Mouse (Mus musculus) heart, embryonic 12.5 days (tissue): ENCODE results near the gene Cradd. TPM values are rescaled to one million over a fixed set of nuclear protein-coding genes. Genes with fewer than 3 reads are reported as not detected.
A peak's percentile ranks its signal among the peaks of the same experiment; 100 is the strongest.

Experiments
- ATAC-seq: fragments of 200-750 bp; cut with Nextera tagmentation; 2 replicates; pipeline ENCODE4 v1.8.0; 2017; ENCODE audit warnings: moderate TSS enrichment, moderate library complexity; ENCODE audit not compliant: insufficient number of reproducible peaks, low FRiP score
- H3K27ac ChIP-seq: fragments of 300-500 bp; sonication (generic); 2 replicates; pipeline ENCODE4 v1.5.1; 2016; ENCODE audit warnings: mild to moderate bottlenecking, moderate library complexity; ENCODE audit not compliant: poor library complexity, severe bottlenecking
- H3K27me3 ChIP-seq: fragments of 300-500 bp; sonication (generic); replicated peaks from 2 replicates; pipeline ENCODE4 v1.6.1; 2016; ENCODE audit warnings: mild to moderate bottlenecking, moderate library complexity
- H3K36me3 ChIP-seq: fragments of 300-500 bp; sonication (generic); 2 replicates; pipeline ENCODE4 v1.6.1; 2016; ENCODE audit warnings: mild to moderate bottlenecking, moderate library complexity
- H3K4me1 ChIP-seq: fragments of 300-500 bp; sonication (generic); replicated peaks from 2 replicates; pipeline ENCODE4 v1.6.1; 2016; ENCODE audit warnings: mild to moderate bottlenecking
- H3K4me2 ChIP-seq: fragments of 300-500 bp; sonication (generic); 2 replicates; pipeline ENCODE4 v1.6.1; 2016; ENCODE audit warnings: mild to moderate bottlenecking, moderate library complexity
- H3K4me3 ChIP-seq: fragments of 300-500 bp; sonication (generic); 2 replicates; pipeline ENCODE4 v1.5.1; 2016; ENCODE audit warnings: mild to moderate bottlenecking
- H3K9ac ChIP-seq: fragments of 300-500 bp; sonication (generic); 2 replicates; pipeline ENCODE4 v1.6.1; 2016; ENCODE audit warnings: mild to moderate bottlenecking, moderate library complexity
- H3K9me3 ChIP-seq: fragments of 300-500 bp; sonication (generic); replicated peaks from 2 replicates; pipeline ENCODE4 v1.6.1; 2016; ENCODE audit warnings: mild to moderate bottlenecking, moderate library complexity
- WGBS: fragments of 180-500 bp; shearing (Covaris S2); methylation state at CpG from one replicate; pipeline ENCODE4 v1.1.7; 2016; 5-methylcytosine and 5-hydroxymethylcytosine counted together
- polyA plus RNA-seq: library from polyadenylated mRNA; unstranded; fragments of >200 nt; fragmentation: Nextera tagmentation; extraction: Ambion mirVana; gene quantifications from 2 replicates; pipeline ENCODE4 v1.2.1, GENCODE M21; 2016

Cradd gene
- polyA plus RNA-seq, 1 experiment from 2014 or later, result 8.0 TPM

DNA sequence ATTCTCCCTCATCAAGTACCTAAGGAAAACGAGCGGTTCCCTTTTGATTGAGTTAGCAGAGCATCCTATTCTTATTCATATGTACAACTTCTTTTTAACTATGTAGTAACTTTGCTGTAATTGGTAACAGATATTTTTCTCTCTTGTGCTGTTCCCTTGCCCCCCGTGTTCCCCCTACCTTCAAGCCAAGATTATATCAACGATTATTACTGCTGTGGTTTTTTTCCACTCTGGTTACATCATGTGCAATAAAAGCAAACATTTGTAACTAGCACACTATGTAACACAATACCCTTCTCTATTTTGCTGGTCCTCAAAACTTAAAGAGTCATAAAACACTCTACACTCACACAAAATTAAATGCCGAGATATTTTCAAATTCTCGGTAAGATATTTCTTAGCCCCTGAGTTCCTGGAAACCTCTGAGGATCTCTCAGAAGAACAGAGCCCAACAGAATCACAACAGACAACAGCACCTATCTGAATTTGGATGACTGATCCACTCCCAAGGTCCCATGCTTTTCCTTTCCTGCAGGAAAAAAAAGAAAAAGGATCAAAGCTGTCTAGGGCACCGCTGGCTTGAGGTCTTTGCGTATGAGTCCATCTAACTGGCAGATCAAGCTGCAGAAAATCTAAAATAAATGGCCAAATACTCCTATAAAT lies 68.8 kb downstream of the Cradd start:
- Histone ChIP-seq H3K9me3 (no peaks in the 10 kb centered on the region), H3K4me2 (no peak overlapping the region), H3K4me3 (no peak overlapping the region), H3K27me3 (no peaks in the 10 kb centered on the region), H3K9ac (no peak overlapping the region), H3K4me1 (peaks cover 17% of the 10 kb centered on the region), H3K27ac (no peak overlapping the region), H3K36me3 (no peaks in the 10 kb centered on the region)
- 76% methylated on average over 8 of the region's 8 CpGs for WGBS
- ATAC-seq, result no peak

GRCm38 (mm10) chr10:95254453-95255001 lies 69.4 kb downstream of the Cradd start:
- WGBS, result 41% methylated on average over 13 of the region's 13 CpGs
- Histone ChIP-seq H3K4me2 (peak overlapping the region; percentile 32), H3K9me3 (no peaks in the 10 kb centered on the region), H3K27ac (no peak overlapping the region), H3K9ac (no peak overlapping the region), H3K4me1 (peaks cover 17% of the 10 kb centered on the region), H3K36me3 (no peaks in the 10 kb centered on the region), H3K27me3 (no peaks in the 10 kb centered on the region), H3K4me3 (no peak overlapping the region)
- no peak for ATAC-seq

GRCm38 (mm10) chr10:95254046-95254445 lies 69.9 kb downstream of the Cradd start:
- H3K27ac ChIP-seq, result no peak overlapping the region
- H3K4me2 ChIP-seq, result peak overlapping the region; percentile 32
- no peaks in the 10 kb centered on the region for H3K27me3 ChIP-seq
- no peak overlapping the region for H3K4me3 ChIP-seq
- no peaks in the 10 kb centered on the region for H3K9me3 ChIP-seq
- H3K36me3 ChIP-seq, result no peaks in the 10 kb centered on the region
- 42% methylated on average over 3 of the region's 3 CpGs for WGBS
- peaks cover 17% of the 10 kb centered on the region for H3K4me1 ChIP-seq
- ATAC-seq, result no peak
- no peak overlapping the region for H3K9ac ChIP-seq

- H3K9me3 ChIP-seq, result no peaks in the 10 kb centered on the region
- peaks cover 26% of the 10 kb centered on the region for H3K4me1 ChIP-seq
- no peak overlapping the region for H3K4me3 ChIP-seq
- no peak for ATAC-seq
- H3K9ac ChIP-seq, result no peak overlapping the region
- WGBS, result 70% methylated on average over 16 of the region's 16 CpGs
- no peak overlapping the region for H3K27ac ChIP-seq
- no peaks in the 10 kb centered on the region for H3K36me3 ChIP-seq
- H3K27me3 ChIP-seq, result no peaks in the 10 kb centered on the region
- no peak overlapping the region for H3K4me2 ChIP-seq
Observed at GRCm38 (mm10) chr10:95251674-95252073, 72.3 kb downstream of the Cradd start.

DNA sequence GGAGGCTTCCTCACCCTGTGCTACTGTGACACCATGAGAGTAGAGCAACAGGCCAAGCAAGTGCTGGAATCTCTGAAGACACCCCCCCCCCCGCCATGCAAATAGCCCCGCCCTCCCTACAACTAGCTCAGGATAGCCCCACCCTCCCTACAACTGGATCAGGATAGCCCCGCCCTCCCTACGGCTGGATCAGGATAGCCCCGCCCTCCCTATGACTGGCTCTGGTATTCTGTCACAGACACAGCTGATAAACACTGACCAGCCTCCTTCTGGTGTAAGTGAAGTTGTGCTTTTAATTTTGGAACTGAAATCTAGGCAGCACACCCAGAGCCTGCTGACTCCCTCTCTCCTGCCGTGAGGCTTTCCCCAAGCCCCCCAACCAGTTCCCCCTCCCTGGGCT lies 75.6 kb downstream of the Cradd start:
- H3K4me3 ChIP-seq, result no peak overlapping the region
- peak overlapping the region; percentile 72; the same call in 1 of the 2 replicates for H3K27ac ChIP-seq
- no peaks in the 10 kb centered on the region for H3K9me3 ChIP-seq
- peak overlapping the region; percentile 39 for H3K4me2 ChIP-seq
- H3K4me1 ChIP-seq, result peaks cover 21% of the 10 kb centered on the region
- no peaks in the 10 kb centered on the region for H3K36me3 ChIP-seq
- H3K27me3 ChIP-seq, result no peaks in the 10 kb centered on the region
- H3K9ac ChIP-seq, result no peak overlapping the region
- peak; percentile 76 for ATAC-seq
- 16% methylated on average over 6 of the region's 6 CpGs for WGBS

DNA sequence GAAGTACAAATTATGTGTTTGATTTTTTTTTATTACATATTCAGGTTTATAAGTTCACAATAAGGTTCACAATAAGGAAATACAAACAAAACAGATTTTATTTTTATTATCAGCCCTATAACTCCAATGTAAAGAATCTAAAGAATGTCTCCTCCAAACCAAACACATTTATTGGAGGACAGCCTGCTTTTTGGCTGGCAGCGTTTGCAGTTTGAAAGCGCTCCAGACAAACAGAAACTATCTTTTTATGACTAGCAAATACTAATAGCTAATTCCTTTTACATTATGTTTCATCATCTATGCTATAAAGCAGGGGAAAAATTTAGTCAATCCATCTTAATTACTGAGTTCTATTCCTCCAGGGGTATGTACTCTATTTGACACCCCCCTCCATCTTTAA lies 77.2 kb downstream of the Cradd start:
- no peaks in the 10 kb centered on the region for H3K9me3 ChIP-seq
- no peak overlapping the region for H3K4me3 ChIP-seq
- 73% methylated on average over 2 of the region's 2 CpGs for WGBS

GRCm38 (mm10) chr10:95245680-95245982 lies 78.3 kb downstream of the Cradd start:
- Histone ChIP-seq H3K27me3 (no peaks in the 10 kb centered on the region), H3K27ac (no peak overlapping the region), H3K9ac (no peak overlapping the region), H3K36me3 (no peaks in the 10 kb centered on the region), H3K4me3 (no peak overlapping the region), H3K9me3 (no peaks in the 10 kb centered on the region), H3K4me2 (no peak overlapping the region), H3K4me1 (peaks cover 21% of the 10 kb centered on the region)
- 30% methylated on average over 2 of the region's 2 CpGs for WGBS
- ATAC-seq, result no peak

More for the DNA sequence above, 77.2 kb downstream of the Cradd start:
- Histone ChIP-seq H3K4me2 (no peak overlapping the region), H3K27ac (no peak overlapping the region), H3K36me3 (no peaks in the 10 kb centered on the region), H3K4me1 (peaks cover 21% of the 10 kb centered on the region), H3K9ac (no peak overlapping the region), H3K27me3 (no peaks in the 10 kb centered on the region)
- no peak for ATAC-seq

DNA sequence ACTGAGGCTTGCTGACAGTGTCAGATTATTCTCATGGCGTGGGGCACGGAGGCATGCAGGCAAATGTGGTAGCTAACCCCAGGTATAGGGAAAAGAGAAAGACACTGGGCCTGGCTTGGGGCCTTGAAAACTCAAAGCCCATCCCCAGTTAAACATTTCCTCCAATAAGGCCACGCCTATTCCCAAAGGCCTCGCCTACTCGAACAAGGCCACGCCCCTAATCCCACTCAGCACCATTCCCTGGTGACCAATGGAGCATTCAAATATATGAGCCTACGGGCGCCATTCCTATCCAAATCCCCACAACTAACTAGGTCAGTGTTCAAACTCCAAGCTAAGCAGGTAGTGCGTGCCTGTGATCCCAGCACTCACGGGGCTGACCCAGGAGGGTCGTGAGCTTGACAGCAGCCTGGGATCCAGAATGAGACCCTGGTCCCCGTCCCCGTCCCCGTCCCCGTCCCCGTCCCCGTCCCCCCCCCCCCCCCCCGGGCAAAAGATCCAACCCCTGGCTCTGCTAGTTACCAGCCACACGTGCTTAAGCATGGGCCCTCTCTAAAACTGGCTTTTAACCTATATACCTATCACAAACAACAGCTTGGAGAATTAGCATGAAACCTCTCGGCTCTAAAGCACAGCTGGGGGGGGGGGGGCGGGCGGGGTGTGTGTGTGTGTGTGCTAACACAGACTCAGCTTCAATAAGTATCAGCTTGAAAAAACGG lies 78.8 kb downstream of the Cradd start:
- H3K4me3 ChIP-seq, result no peak overlapping the region
- H3K27ac ChIP-seq, result no peak overlapping the region
- no peak overlapping the region for H3K4me2 ChIP-seq
- H3K9ac ChIP-seq, result no peak overlapping the region
- no peaks in the 10 kb centered on the region for H3K9me3 ChIP-seq
- H3K27me3 ChIP-seq, result no peaks in the 10 kb centered on the region
- peaks cover 21% of the 10 kb centered on the region for H3K4me1 ChIP-seq
- ATAC-seq, result no peak
- H3K36me3 ChIP-seq, result no peaks in the 10 kb centered on the region
- WGBS, result 42% methylated on average over 22 of the region's 23 CpGs

DNA sequence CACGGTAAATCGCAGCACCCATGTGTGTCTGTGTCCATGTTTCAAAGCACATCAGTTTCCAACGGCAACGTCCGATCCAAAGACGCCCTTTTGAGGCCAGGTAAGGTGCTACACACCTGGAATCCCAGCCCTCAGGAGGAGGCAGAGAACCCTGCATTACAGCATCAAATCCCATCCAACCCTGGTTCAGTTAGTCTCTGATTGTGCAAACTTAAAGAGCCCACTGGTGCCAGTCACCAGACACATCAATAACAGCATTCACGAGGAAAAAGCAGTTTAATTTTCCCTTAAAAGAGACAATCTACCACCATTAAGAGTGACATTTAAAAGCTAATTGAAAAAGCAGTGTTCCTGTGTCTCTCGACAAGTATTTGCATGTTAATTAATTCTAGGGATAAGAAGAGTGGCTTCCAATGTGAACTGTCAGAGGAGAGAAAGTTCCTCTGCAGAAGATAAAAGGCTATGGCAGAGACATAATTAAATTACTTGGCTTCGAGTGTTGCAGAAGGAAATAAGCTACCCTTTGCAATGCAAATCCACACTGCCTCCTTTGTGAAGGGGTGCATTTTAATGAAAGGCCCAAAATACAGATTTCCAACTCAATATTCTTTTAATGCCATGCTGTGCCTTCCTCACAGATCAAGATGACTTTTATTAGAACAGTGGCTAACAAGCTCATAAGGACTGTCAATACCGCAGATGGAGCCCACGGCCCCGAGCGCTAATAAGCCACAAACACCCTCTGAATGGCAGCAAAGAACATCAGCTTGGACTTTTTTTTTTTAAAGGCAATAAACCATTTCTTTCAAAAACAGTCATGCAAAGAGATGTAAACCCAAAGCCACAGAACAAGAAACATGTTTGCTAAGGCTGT lies 84.5 kb downstream of the Cradd start:
- H3K4me3 ChIP-seq, result no peak overlapping the region
- H3K27ac ChIP-seq, result no peak overlapping the region
- 64% methylated on average over 13 of the region's 13 CpGs for WGBS
- H3K36me3 ChIP-seq, result no peaks in the 10 kb centered on the region
- no peaks in the 10 kb centered on the region for H3K27me3 ChIP-seq
- H3K9me3 ChIP-seq, result no peaks in the 10 kb centered on the region
- no peak overlapping the region for H3K4me2 ChIP-seq
- no peak for ATAC-seq
- H3K9ac ChIP-seq, result no peak overlapping the region
- H3K4me1 ChIP-seq, result peaks cover 22% of the 10 kb centered on the region

DNA sequence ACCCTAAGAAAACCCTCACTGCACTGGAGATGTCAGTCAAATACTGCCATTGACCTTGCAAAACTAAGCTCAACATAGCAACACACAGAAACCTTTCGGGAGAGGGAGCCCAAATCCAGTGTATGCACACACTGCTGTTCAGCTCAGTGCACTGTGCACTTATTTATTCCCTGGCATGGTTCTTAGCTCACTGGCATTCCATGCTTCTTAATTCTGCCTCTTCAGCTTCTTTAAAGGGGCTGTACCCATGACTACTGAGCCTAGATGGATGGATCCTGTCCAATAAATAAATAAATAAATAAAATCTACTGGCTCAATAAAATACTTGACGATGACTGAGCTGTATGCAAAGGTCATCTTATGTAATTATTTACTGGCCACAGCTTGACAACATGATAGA lies 85.3 kb downstream of the Cradd start:
- H3K36me3 ChIP-seq, result no peaks in the 10 kb centered on the region
- ATAC-seq, result no peak
- H3K4me3 ChIP-seq, result no peak overlapping the region
- peaks cover 26% of the 10 kb centered on the region for H3K4me1 ChIP-seq
- H3K9ac ChIP-seq, result no peak overlapping the region
- H3K4me2 ChIP-seq, result no peak overlapping the region
- 90% methylated on average over 2 of the region's 2 CpGs for WGBS
- H3K27me3 ChIP-seq, result no peaks in the 10 kb centered on the region
- H3K9me3 ChIP-seq, result no peaks in the 10 kb centered on the region
- H3K27ac ChIP-seq, result no peak overlapping the region

DNA sequence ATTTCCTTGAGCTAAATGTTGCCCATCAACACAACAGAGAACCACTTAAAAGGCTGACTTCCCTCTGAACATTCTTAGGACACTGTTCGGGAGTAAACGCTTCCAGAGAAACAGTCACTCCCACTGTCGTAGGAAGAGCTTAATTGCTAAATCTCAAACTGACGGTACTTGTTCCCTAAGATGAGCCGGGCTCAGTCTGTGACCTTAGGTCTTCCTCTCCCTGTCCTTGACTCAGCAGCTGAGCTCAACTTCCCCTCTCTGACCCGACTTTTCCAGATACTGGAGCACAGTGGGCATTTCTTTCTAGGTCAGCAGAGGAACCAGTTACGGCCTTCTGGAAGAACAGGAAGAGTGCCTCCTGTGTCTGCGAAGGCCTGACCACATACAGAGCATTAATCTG lies 87.7 kb downstream of the Cradd start:
- Histone ChIP-seq H3K9me3 (no peaks in the 10 kb centered on the region), H3K4me2 (no peak overlapping the region), H3K9ac (no peak overlapping the region), H3K27ac (no peak overlapping the region), H3K4me3 (no peak overlapping the region), H3K4me1 (peaks cover 46% of the 10 kb centered on the region), H3K27me3 (no peaks in the 10 kb centered on the region), H3K36me3 (no peaks in the 10 kb centered on the region)
- WGBS, result 41% methylated on average over 8 of the region's 8 CpGs
- ATAC-seq, result no peak
